ENCODE assay signal across 9 mouse cellular contexts in the genomic region with DNA sequence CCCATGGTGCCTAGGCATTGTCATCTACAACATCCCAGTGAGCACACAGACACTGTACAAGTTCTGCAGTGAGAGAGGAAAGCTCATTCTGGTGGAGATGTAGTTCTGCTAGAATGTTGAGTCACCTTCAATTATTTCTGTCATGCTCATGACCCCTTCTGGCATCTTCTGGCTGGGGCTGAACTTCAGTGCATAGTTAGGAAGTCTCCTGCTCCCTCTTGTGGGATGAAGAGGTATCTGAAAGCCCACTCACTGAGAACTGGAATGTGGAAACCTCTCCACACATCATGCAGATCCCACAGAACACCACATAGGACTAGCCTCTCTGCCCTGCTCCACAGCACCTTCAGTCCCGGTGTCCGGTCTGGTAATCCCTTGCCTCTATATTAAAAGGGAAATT. TPM values are rescaled to one million over a fixed set of nuclear protein-coding genes. Genes with fewer than 3 reads are reported as not detected.
A peak's percentile ranks its signal among the peaks of the same experiment; 100 is the strongest.
DNase-seq lines count a peak whose midpoint lies in the region; ATAC-seq lines count a peak whose summit lies in the region.
"Had no signal": no experiment of that assay in that cellular context is flagged by ENCODE, and none has a peak within 500 bp of the region (broad histone marks: within the 10 kb centered on the region; RNA-seq: fewer than 3 reads in every experiment).

No protein-coding gene starts in this region.

- ATAC-seq in inflammation-experienced regulatory T-cells, adult 6 months = peak; percentile 90
- ATAC-seq in megakaryocyte, adult 5-6 weeks (ENCODE audit: poor library complexity, severe bottlenecking) = peak; percentile 66

- no peaks in the 10 kb centered on the region for H3K9me3 ChIP-seq in heart, embryonic 10.5 days
- H3K9me3 ChIP-seq: limb, embryonic 12.5 days had no signal

- H3K4me1 ChIP-seq in heart, embryonic 10.5 days = no peaks in the 10 kb centered on the region
- H3K4me1 ChIP-seq: limb, embryonic 12.5 days had no signal

- H3K36me3 ChIP-seq in heart, embryonic 10.5 days = no peaks in the 10 kb centered on the region
- H3K36me3 ChIP-seq: limb, embryonic 12.5 days had no signal

- DNase-seq in heart, adult 8-10 months (ENCODE audit: low spot score) = peak; percentile 28
- no peak for DNase-seq in heart, embryonic 10.5 days (ENCODE audit: low spot score)
- DNase-seq in A20 (ENCODE audit: low read depth, low spot score) (peak; percentile 54), NIH3T3 (ENCODE audit: low read depth) (peak; percentile 53), adipocyte (ENCODE audit: low spot score) (no peak)
- no peak for DNase-seq in cerebellum, adult 11 months

- 74% methylated on average over 2 of the region's 2 CpGs for WGBS in heart, embryonic 10.5 days

- no peaks in the 10 kb centered on the region for H3K27me3 ChIP-seq in heart, embryonic 10.5 days (ENCODE audit: insufficient read depth, poor library complexity, severe bottlenecking)
- H3K27me3 ChIP-seq: limb, embryonic 12.5 days had no signal

- H3K27ac ChIP-seq in heart, embryonic 10.5 days = no peak overlapping the region
- H3K27ac ChIP-seq: limb, embryonic 12.5 days had no signal

- H3K4me3 ChIP-seq in heart, embryonic 10.5 days = no peak overlapping the region
- H3K4me3 ChIP-seq: limb, embryonic 12.5 days had no signal

RNA-seq across cellular contexts. Expression of gene Ms4a6d, which starts 2.6 kb away (rescaled TPM):
- total RNA-seq in heart, adult 8-10 months (2022) = 1 to 10 TPM; 2.1 to 3.5 (median 3.0) TPM
- polyA plus RNA-seq in heart, embryonic 10.5 days (2016; fragmentation: Nextera tagmentation; extraction: Ambion mirVana) = 0.41 and 0.48 TPM in 2 replicates
- polyA plus RNA-seq in inflammation-experienced regulatory T-cells, adult 6 months (2017; shearing (Covaris generic)) = 10 to 100 TPM; 17.3 to 36.2 (median 20.1) TPM
- total RNA-seq in megakaryocyte, adult 5-6 weeks (2015) = 62.8 and 76.5 TPM in 2 replicates
- 42.6 and 51.4 TPM in 2 replicates for total RNA-seq in megakaryocyte, adult 5-6 weeks (2017)

RNA-seq across cellular contexts. Expression of gene Ms4a2, which starts 21.5 kb away (rescaled TPM):
- not detected for total RNA-seq in heart, adult 8-10 months (2022)
- 0.16 and 0.31 TPM in 2 replicates for polyA plus RNA-seq in heart, embryonic 10.5 days (2016; fragmentation: Nextera tagmentation; extraction: Ambion mirVana)
- under 1 TPM in 1 of 3 experiments, not detected in 2; 0.26 TPM for polyA plus RNA-seq in inflammation-experienced regulatory T-cells, adult 6 months (2017; shearing (Covaris generic))
- 47.4 and 50.5 TPM in 2 replicates for total RNA-seq in megakaryocyte, adult 5-6 weeks (2015)
- 79.4 and 80.1 TPM in 2 replicates for total RNA-seq in megakaryocyte, adult 5-6 weeks (2017)
- polyA plus RNA-seq: limb, embryonic 12.5 days had no signal

RNA-seq across cellular contexts. Expression of gene Ms4a3, which starts 38.6 kb away (rescaled TPM):
- total RNA-seq in heart, adult 8-10 months (2022) = not detected
- not detected in 2 replicates for polyA plus RNA-seq in heart, embryonic 10.5 days (2016; fragmentation: Nextera tagmentation; extraction: Ambion mirVana)
- polyA plus RNA-seq in inflammation-experienced regulatory T-cells, adult 6 months (2017; shearing (Covaris generic)) = not detected
- total RNA-seq in megakaryocyte, adult 5-6 weeks (2015) = 42.5 and 48.3 TPM in 2 replicates
- 29.5 and 38.1 TPM in 2 replicates for total RNA-seq in megakaryocyte, adult 5-6 weeks (2017)
- polyA plus RNA-seq: limb, embryonic 12.5 days had no signal

RNA-seq across cellular contexts. Expression of gene Oosp2, which starts 58.3 kb away (rescaled TPM):
- total RNA-seq in heart, adult 8-10 months (2022) = not detected
- polyA plus RNA-seq in heart, embryonic 10.5 days (2016; fragmentation: Nextera tagmentation; extraction: Ambion mirVana) = not detected in 2 replicates
- polyA plus RNA-seq in inflammation-experienced regulatory T-cells, adult 6 months (2017; shearing (Covaris generic)) = not detected
- total RNA-seq in megakaryocyte, adult 5-6 weeks (2015) = 0.51 TPM in 1 of 2 replicates, not detected in the other
- not detected in 2 replicates for total RNA-seq in megakaryocyte, adult 5-6 weeks (2017)
- polyA plus RNA-seq: limb, embryonic 12.5 days had no signal

Comparison
In these comparisons a context has a peak if more than half of its experiments do, and no peak if none do; other contexts are left out.
1. DNase-seq: peak in heart, adult 8-10 months (single experiment), A20 (single experiment) and NIH3T3 (single experiment); none in heart, embryonic 10.5 days (single experiment), cerebellum, adult 11 months (single experiment) and adipocyte (single experiment).
2. RNA of gene Ms4a6d, which starts 2.6 kb away (total RNA-seq): 42.6 to 76.5 TPM in megakaryocyte, adult 5-6 weeks; 2.1 to 3.5 TPM in heart, adult 8-10 months; every median in the first group is over 4 times any median in the second.
3. RNA of gene Ms4a2, which starts 21.5 kb away (total RNA-seq): 47.4 to 80.1 TPM in megakaryocyte, adult 5-6 weeks; not detected in heart, adult 8-10 months; every median in the first group is over 10 times any median in the second.
4. RNA of gene Ms4a3, which starts 38.6 kb away (total RNA-seq): 29.5 to 48.3 TPM in megakaryocyte, adult 5-6 weeks; not detected in heart, adult 8-10 months; every median in the first group is over 10 times any median in the second.